Mouse (Mus musculus): ENCODE results near the gene Iqca. TPM values are rescaled to one million over a fixed set of nuclear protein-coding genes. Genes with fewer than 3 reads are reported as not detected.

Iqca gene
- polyA plus RNA-seq, 1 experiment from 2014 or later = 0.29 TPM

DNA sequence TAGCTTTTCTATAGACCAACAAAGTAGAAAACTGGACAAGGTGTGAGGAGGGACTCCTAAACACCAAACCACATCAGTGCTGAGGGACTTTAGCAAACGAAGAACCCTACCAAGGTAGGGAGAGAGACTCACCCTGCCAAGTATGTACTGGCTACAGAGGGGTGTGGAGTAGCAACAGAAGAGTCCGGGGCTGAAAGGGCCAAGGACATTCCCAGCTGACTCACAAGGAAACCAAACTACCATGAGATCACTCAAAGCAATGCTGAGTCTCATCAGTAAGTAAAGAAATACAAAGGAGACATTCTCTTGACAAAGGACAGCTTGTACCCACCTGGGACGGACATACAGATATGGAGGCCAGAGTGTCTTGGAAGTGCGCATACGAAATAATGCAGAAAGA, 132.9 kb downstream of the Iqca start:
- Histone ChIP-seq H3K36me3 (ENCODE audit: control insufficient read depth, insufficient read depth, low read length) (no peaks in the 10 kb centered on the region), H3K4me3 (ENCODE audit: low read depth, low read length) (no peak overlapping the region), H3K9ac (ENCODE audit: low read length) (no peak overlapping the region), H3K27ac (ENCODE audit: low read depth, low read length) (no peak overlapping the region), H3K4me1 (replicated peaks; ENCODE audit: control insufficient read depth, insufficient read depth, low read length) (no peaks in the 10 kb centered on the region), H3K9me3 (ENCODE audit: control insufficient read depth, low read length) (no peaks in the 10 kb centered on the region), H3K4me2 (ENCODE audit: low read depth, low read length, severe bottlenecking) (no peak overlapping the region), H3K27me3 (ENCODE audit: control insufficient read depth, insufficient read depth, low read length) (no peaks in the 10 kb centered on the region)
- DNase-seq (ENCODE audit: low spot score) (no peak), ATAC-seq (replicated peaks; ENCODE audit: low FRiP score) (no peak)
- 86% methylated on average over 5 of the region's 5 CpGs for WGBS

DNA sequence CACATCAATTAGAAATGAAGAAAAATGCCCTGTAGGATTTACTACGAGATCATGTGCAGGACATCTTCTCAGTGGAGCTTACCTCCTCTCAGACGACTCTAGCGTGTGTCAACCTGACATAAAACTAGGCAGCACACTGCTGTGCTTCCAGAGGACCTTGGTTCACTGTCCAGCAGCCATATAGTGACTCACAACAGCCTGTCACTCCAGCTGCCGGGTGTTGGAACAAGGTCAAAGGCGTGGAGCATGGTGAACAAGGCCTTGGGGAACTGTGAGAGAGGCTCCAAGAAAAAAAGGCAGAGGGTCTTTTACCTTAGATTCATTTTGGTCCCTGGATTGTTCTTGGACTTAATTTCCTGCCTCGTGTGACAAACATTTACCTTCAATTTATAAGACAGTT, 135.1 kb downstream of the Iqca start:
- Histone ChIP-seq H3K27ac (ENCODE audit: low read depth, low read length) (no peak overlapping the region), H3K4me3 (ENCODE audit: low read depth, low read length) (no peak overlapping the region), H3K9ac (ENCODE audit: low read length) (no peak overlapping the region), H3K27me3 (ENCODE audit: control insufficient read depth, insufficient read depth, low read length) (no peaks in the 10 kb centered on the region), H3K9me3 (ENCODE audit: control insufficient read depth, low read length) (no peaks in the 10 kb centered on the region), H3K36me3 (ENCODE audit: control insufficient read depth, insufficient read depth, low read length) (no peaks in the 10 kb centered on the region), H3K4me2 (ENCODE audit: low read depth, low read length, severe bottlenecking) (no peak overlapping the region), H3K4me1 (replicated peaks; ENCODE audit: control insufficient read depth, insufficient read depth, low read length) (no peaks in the 10 kb centered on the region)
- DNase-seq (ENCODE audit: low spot score) = no peak
- 80% methylated on average over 6 of the region's 6 CpGs for WGBS
- ATAC-seq (replicated peaks; ENCODE audit: low FRiP score) = no peak

DNA sequence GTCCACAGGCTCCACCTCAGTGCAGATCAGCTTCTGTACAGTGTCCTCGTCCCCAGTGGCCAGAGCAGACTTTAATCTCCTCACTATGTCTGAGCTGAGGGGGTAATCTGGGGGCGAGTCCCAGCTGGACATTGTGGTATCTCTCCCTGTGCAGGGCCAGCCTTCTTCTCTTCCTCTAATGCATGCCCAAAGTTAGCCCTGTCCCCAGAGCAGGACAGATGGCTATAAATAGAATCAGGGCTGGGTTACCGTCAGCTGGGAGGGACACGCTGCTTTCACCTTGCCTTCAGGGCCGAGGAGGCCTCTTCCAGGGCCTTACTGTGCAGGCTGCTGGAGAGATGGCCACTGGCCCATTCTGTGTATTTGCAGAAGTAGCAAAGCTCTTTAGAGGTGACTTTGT, 138.8 kb downstream of the Iqca start, which contains the start of gene Asb18:
Gene Asb18, minus strand, starts transcription at position 221 of the 400 bp plus-strand sequence.
- H3K27ac ChIP-seq (ENCODE audit: low read depth, low read length) = no peak within 1 kb of the TSS
- DNase-seq (ENCODE audit: low spot score) (no peak), ATAC-seq (replicated peaks; ENCODE audit: low FRiP score) (no peak)
- no peak within 1 kb of the TSS for H3K9ac ChIP-seq (ENCODE audit: low read length)
- no peak within 1 kb of the TSS for H3K4me3 ChIP-seq (ENCODE audit: low read depth, low read length)
- no peaks in the 10 kb centered on the region for H3K9me3 ChIP-seq (ENCODE audit: control insufficient read depth, low read length)
- no peak within 1 kb of the TSS for H3K4me2 ChIP-seq (ENCODE audit: low read depth, low read length, severe bottlenecking)
- H3K27me3 ChIP-seq (ENCODE audit: control insufficient read depth, insufficient read depth, low read length) = no peaks in the 10 kb centered on the region
- H3K36me3 ChIP-seq (ENCODE audit: control insufficient read depth, insufficient read depth, low read length) = no peaks in the 10 kb centered on the region
- H3K4me1 ChIP-seq (replicated peaks; ENCODE audit: control insufficient read depth, insufficient read depth, low read length) = no peaks in the 10 kb centered on the region
- 84% methylated on average over 5 of the region's 5 CpGs for WGBS

DNA sequence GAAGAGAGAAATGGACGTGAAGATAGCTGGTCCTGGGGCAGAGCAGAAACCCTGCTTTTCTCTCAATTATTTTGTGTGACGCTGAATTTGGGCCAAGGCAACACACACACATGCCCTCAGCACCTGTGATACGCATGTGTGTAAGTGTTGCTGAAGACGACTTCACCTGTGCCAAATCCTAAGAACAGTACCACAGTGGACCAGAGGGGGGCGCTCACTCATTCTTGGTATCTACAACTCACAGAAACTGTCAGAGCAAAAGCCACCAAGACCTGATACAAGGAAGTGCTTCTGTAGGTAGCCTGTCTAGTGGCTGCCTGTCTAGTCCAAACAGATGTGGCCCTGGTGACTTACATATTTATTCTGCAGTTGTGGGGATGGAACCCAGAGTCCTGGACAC, 139.9 kb downstream of the Iqca start:
- H3K9me3 ChIP-seq (ENCODE audit: control insufficient read depth, low read length) = no peaks in the 10 kb centered on the region
- ATAC-seq (replicated peaks; ENCODE audit: low FRiP score) (no peak), DNase-seq (ENCODE audit: low spot score) (no peak)
- no peak overlapping the region for H3K4me3 ChIP-seq (ENCODE audit: low read depth, low read length)
- WGBS = 79% methylated on average over 5 of the region's 5 CpGs
- no peak overlapping the region for H3K9ac ChIP-seq (ENCODE audit: low read length)
- no peak overlapping the region for H3K27ac ChIP-seq (ENCODE audit: low read depth, low read length)
- no peaks in the 10 kb centered on the region for H3K36me3 ChIP-seq (ENCODE audit: control insufficient read depth, insufficient read depth, low read length)
- H3K4me1 ChIP-seq (replicated peaks; ENCODE audit: control insufficient read depth, insufficient read depth, low read length) = no peaks in the 10 kb centered on the region
- H3K27me3 ChIP-seq (ENCODE audit: control insufficient read depth, insufficient read depth, low read length) = no peaks in the 10 kb centered on the region
- H3K4me2 ChIP-seq (ENCODE audit: low read depth, low read length, severe bottlenecking) = no peak overlapping the region

DNA sequence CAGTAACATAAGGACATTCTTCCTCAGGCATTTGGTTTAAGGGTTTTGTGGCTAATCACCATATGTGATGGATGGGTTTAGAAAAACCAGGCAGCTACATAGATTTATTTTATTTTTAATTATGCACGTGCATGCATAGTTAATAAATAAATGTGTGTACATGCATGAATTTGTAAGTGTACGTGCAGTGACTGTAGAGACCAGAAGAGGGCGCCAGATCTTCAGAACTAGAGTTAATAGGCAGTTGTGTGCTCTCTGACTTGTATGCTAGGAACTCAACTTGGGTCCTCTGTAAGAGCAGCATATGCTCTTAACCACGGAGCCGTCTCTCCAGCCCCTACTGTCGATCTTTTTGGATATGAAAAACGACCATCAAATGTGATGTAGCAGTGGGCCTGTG, 140.4 kb downstream of the Iqca start:
- Histone ChIP-seq H3K27ac (ENCODE audit: low read depth, low read length) (no peak overlapping the region), H3K4me1 (replicated peaks; ENCODE audit: control insufficient read depth, insufficient read depth, low read length) (no peaks in the 10 kb centered on the region), H3K9ac (ENCODE audit: low read length) (no peak overlapping the region), H3K4me2 (ENCODE audit: low read depth, low read length, severe bottlenecking) (no peak overlapping the region), H3K9me3 (ENCODE audit: control insufficient read depth, low read length) (no peaks in the 10 kb centered on the region), H3K4me3 (ENCODE audit: low read depth, low read length) (no peak overlapping the region), H3K36me3 (ENCODE audit: control insufficient read depth, insufficient read depth, low read length) (no peaks in the 10 kb centered on the region), H3K27me3 (ENCODE audit: control insufficient read depth, insufficient read depth, low read length) (no peaks in the 10 kb centered on the region)
- no peak for DNase-seq (ENCODE audit: low spot score)
- WGBS = 64% methylated on average over 7 of the region's 7 CpGs
- ATAC-seq (replicated peaks; ENCODE audit: low FRiP score) = no peak

DNA sequence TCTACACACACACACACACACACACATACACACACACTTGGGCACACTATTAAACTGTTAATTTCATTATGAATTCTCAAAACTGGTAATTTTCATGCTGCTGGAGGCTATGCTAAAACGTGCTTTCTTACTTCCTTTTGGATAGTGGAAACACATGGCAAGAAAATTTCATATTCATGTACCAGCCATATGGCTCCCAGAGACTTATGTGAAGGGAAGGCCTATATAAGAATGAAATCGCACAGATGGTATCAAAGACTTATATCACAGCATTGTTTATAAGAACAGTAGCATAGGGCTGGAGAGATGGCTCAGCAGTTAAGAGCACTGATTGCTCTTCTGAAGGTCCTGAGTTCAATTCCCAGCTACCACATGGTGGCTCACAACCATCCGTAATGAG, 141.0 kb downstream of the Iqca start:
- Histone ChIP-seq H3K9me3 (ENCODE audit: control insufficient read depth, low read length) (no peaks in the 10 kb centered on the region), H3K4me3 (ENCODE audit: low read depth, low read length) (no peak overlapping the region), H3K4me1 (replicated peaks; ENCODE audit: control insufficient read depth, insufficient read depth, low read length) (no peaks in the 10 kb centered on the region), H3K27ac (ENCODE audit: low read depth, low read length) (no peak overlapping the region), H3K36me3 (ENCODE audit: control insufficient read depth, insufficient read depth, low read length) (no peaks in the 10 kb centered on the region), H3K9ac (ENCODE audit: low read length) (no peak overlapping the region), H3K4me2 (ENCODE audit: low read depth, low read length, severe bottlenecking) (no peak overlapping the region), H3K27me3 (ENCODE audit: control insufficient read depth, insufficient read depth, low read length) (no peaks in the 10 kb centered on the region)
- DNase-seq (ENCODE audit: low spot score) (no peak), ATAC-seq (replicated peaks; ENCODE audit: low FRiP score) (no peak)
- 82% methylated on average over 3 of the region's 3 CpGs for WGBS

DNA sequence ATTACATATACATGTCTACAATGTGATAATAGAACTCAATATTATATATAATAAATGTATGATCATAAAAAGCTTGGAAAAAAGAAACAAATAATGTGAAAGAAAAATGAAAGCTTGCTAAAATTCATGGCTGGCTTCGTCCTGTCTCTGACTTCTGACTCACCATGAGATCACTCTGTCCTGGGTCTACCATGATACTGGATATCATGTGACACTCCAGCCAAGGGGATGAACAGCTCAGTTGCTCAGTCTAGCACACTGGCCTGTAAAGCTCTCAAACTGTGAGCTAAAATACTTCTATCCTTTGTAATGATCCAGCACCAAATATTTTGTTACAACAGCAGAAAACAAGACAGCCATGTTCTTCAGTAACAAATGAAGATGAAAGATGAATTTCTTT, 143.1 kb downstream of the Iqca start:
- Histone ChIP-seq H3K9ac (ENCODE audit: low read length) (no peak overlapping the region), H3K36me3 (ENCODE audit: control insufficient read depth, insufficient read depth, low read length) (no peaks in the 10 kb centered on the region), H3K4me3 (ENCODE audit: low read depth, low read length) (no peak overlapping the region), H3K27me3 (ENCODE audit: control insufficient read depth, insufficient read depth, low read length) (no peaks in the 10 kb centered on the region), H3K4me1 (replicated peaks; ENCODE audit: control insufficient read depth, insufficient read depth, low read length) (no peaks in the 10 kb centered on the region), H3K27ac (ENCODE audit: low read depth, low read length) (no peak overlapping the region), H3K9me3 (ENCODE audit: control insufficient read depth, low read length) (no peaks in the 10 kb centered on the region), H3K4me2 (ENCODE audit: low read depth, low read length, severe bottlenecking) (no peak overlapping the region)
- 92% methylated on average over 1 of the region's 1 CpGs for WGBS
- ATAC-seq (replicated peaks; ENCODE audit: low FRiP score) (no peak), DNase-seq (ENCODE audit: low spot score) (no peak)

DNA sequence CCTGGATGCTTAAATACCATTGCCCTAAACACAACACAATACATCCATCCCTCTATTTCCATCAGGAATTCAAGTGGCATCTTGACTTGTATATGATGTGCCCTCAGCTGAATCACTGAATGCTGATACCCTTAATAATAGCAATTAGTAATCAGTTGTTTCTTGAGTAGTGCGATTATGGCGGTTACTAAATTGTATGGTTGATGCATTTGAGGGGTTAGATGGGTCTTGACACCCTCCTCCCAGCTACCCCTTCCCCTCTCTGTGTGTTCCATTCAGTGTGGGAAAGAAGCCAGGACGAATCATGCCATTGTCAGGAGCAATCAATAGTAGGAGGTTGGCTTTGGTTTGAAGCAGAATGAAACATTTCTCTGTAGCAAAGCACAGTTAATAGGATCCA, 144.0 kb downstream of the Iqca start:
- no peak for ATAC-seq (replicated peaks; ENCODE audit: low FRiP score)
- H3K4me1 ChIP-seq (replicated peaks; ENCODE audit: control insufficient read depth, insufficient read depth, low read length) = no peaks in the 10 kb centered on the region
- no peak overlapping the region for H3K9ac ChIP-seq (ENCODE audit: low read length)
- 73% methylated on average over 3 of the region's 3 CpGs for WGBS
- H3K36me3 ChIP-seq (ENCODE audit: control insufficient read depth, insufficient read depth, low read length) = no peaks in the 10 kb centered on the region
- H3K4me3 ChIP-seq (ENCODE audit: low read depth, low read length) = no peak overlapping the region
- H3K27ac ChIP-seq (ENCODE audit: low read depth, low read length) = no peak overlapping the region
- DNase-seq (ENCODE audit: low spot score) = no peak
- H3K4me2 ChIP-seq (ENCODE audit: low read depth, low read length, severe bottlenecking) = no peak overlapping the region
- no peaks in the 10 kb centered on the region for H3K9me3 ChIP-seq (ENCODE audit: control insufficient read depth, low read length)
- no peaks in the 10 kb centered on the region for H3K27me3 ChIP-seq (ENCODE audit: control insufficient read depth, insufficient read depth, low read length)

DNA sequence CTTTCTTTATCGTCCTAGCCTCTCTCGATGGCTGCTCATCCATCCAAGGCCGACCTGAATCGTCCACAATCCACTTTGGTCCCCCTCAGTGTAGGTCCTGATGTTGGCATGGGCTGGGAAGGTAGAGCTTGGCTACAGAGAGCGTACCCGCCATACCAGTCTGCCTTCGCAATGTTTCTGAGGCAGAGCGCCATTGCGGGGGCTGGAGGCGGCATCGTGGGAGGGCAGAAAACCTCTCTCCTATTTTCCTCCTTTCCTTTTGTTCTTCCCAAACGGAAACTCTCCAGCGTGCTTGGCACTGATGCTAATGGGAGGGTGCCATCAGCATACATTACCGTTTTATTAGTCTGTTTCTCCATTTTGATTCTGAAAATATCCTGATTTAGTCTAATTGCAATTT, 146.5 kb downstream of the Iqca start:
- no peak overlapping the region for H3K9ac ChIP-seq (ENCODE audit: low read length)
- no peak overlapping the region for H3K4me2 ChIP-seq (ENCODE audit: low read depth, low read length, severe bottlenecking)
- DNase-seq (ENCODE audit: low spot score) (no peak), ATAC-seq (replicated peaks; ENCODE audit: low FRiP score) (no peak)
- no peaks in the 10 kb centered on the region for H3K9me3 ChIP-seq (ENCODE audit: control insufficient read depth, low read length)
- WGBS = 67% methylated on average over 14 of the region's 14 CpGs
- no peaks in the 10 kb centered on the region for H3K27me3 ChIP-seq (ENCODE audit: control insufficient read depth, insufficient read depth, low read length)
- no peaks in the 10 kb centered on the region for H3K4me1 ChIP-seq (replicated peaks; ENCODE audit: control insufficient read depth, insufficient read depth, low read length)
- no peak overlapping the region for H3K4me3 ChIP-seq (ENCODE audit: low read depth, low read length)
- no peak overlapping the region for H3K27ac ChIP-seq (ENCODE audit: low read depth, low read length)
- H3K36me3 ChIP-seq (ENCODE audit: control insufficient read depth, insufficient read depth, low read length) = no peaks in the 10 kb centered on the region
